Mouse (Mus musculus): ENCODE data around the gene Gm4214. TPM values are rescaled to one million over a fixed set of nuclear protein-coding genes. Genes with fewer than 3 reads are reported as not detected.

Gm4214 gene
- total RNA-seq (2023; ENCODE audit: inconsistent age) = not detected in 4 replicates

GRCm38 (mm10) chr7:22984573-22984972 is at the start of gene Gm4214:
Gene Gm4214 (minus strand): TSS chr7:22984673.

GRCm38 (mm10) chr7:23019823-23020222 is 35.4 kb upstream of the Gm4214 start, which contains the start of gene Gm4216:
Gene Gm4216 (minus strand): TSS chr7:23019923.

Other genes starting within 250 kb of the Gm4214 start
- gene Vmn1r157, start 223.0 kb downstream of the Gm4214 start, total RNA-seq (2023; ENCODE audit: inconsistent age) = not detected in 4 replicates
- not detected in 4 replicates for gene Vmn1r158, start 193.9 kb downstream of the Gm4214 start, total RNA-seq (2023; ENCODE audit: inconsistent age)
- gene Vmn1r159, start 141.1 kb downstream of the Gm4214 start, total RNA-seq (2023; ENCODE audit: inconsistent age) = not detected in 4 replicates
- gene Vmn1r160, start 113.4 kb downstream of the Gm4214 start, total RNA-seq (2023; ENCODE audit: inconsistent age) = not detected in 4 replicates
- gene Gm4216, start 35.2 kb upstream of the Gm4214 start, total RNA-seq (2023; ENCODE audit: inconsistent age) = not detected in 4 replicates
- gene Vmn1r163, start 70.9 kb upstream of the Gm4214 start, total RNA-seq (2023; ENCODE audit: inconsistent age) = not detected in 4 replicates
- not detected in 4 replicates for gene Gm8720, start 82.8 kb upstream of the Gm4214 start, total RNA-seq (2023; ENCODE audit: inconsistent age)
- not detected in 4 replicates for gene Gm10662, start 159.8 kb upstream of the Gm4214 start, total RNA-seq (2023; ENCODE audit: inconsistent age)
- not detected in 4 replicates for gene Vmn1r165, start 232.7 kb upstream of the Gm4214 start, total RNA-seq (2023; ENCODE audit: inconsistent age)